Mouse (Mus musculus) heart, adult 2 months (tissue): ENCODE data around the gene Zfp831.

Experiments
- CTCF ChIP-seq: fragments of 200-600 bp; IDR thresholded peaks from 2 replicates; pipeline ENCODE4 v1.8.1; 2022; ENCODE audit warnings: antibody characterized with exemption, mild to moderate bottlenecking, moderate library complexity
- POLR2A ChIP-seq: fragments of 200-500 bp; IDR thresholded peaks from 2 replicates; pipeline ENCODE4 v1.6.1; 2011; ENCODE audit warnings: mild to moderate bottlenecking, low read depth, low read length, control low read depth; ENCODE audit not compliant: insufficient read depth

DNA sequence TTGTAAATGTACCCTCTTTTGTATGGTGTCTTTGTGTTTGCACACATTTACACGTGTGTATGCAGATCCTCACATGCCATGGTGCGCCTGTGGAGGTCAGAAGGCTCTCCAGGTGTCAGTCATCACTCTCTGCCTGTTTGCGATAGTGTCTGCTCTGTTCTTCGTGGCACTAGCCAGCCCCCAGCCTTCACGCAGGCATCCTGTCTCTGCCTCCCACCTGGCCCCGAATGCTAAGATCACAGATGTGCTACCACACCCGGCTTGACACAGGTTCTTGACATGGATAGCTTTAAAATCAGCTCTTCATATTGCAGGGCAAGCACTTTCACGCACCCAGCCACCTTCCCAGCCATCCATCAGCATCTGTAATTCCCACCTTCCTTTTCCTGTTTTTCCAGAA, 16.3 kb upstream of the Zfp831 start:
- TF ChIP-seq POLR2A (no peak), CTCF (no peak)
